Mouse (Mus musculus) MN1 (cell line): ENCODE data around the gene Btbd19.

Source experiments
- DNase-seq: peaks from one replicate; pipeline ENCODE4 v3.0.0-alpha.2; 2016; ENCODE audit warnings: low spot score

The Btbd19 gene

GRCm38 (mm10) chr4:117134601-117134995 lies 9.1 kb upstream of the Btbd19 start:
- DNase-seq: no peak

- DNase-seq: peak; percentile 93
These were observed 8.5 kb upstream of the Btbd19 start, which contains the start of gene Plk3 for GRCm38 (mm10) chr4:117133817-117134600. TSS of gene Plk3 (minus strand) at chr4:117133963.

- DNase-seq: peak; percentile 21
These were observed 7.9 kb upstream of the Btbd19 start for GRCm38 (mm10) chr4:117133366-117133796.

GRCm38 (mm10) chr4:117132794-117133143 lies 7.2 kb upstream of the Btbd19 start:
- peak; percentile 19 for DNase-seq

GRCm38 (mm10) chr4:117131890-117132793 lies 6.6 kb upstream of the Btbd19 start:
- peak; percentile 54 for DNase-seq

GRCm38 (mm10) chr4:117131198-117131597 lies 5.7 kb upstream of the Btbd19 start:
- no peak for DNase-seq

- DNase-seq: peak; percentile 45
These were observed 5.3 kb upstream of the Btbd19 start for GRCm38 (mm10) chr4:117130790-117131189.

GRCm38 (mm10) chr4:117127991-117128686 lies 2.6 kb upstream of the Btbd19 start:
- DNase-seq: no peak

- no peak for DNase-seq
These were observed 1.3 kb upstream of the Btbd19 start, which contains the start of gene Tctex1d4 for GRCm38 (mm10) chr4:117126675-117127290. TSS of gene Tctex1d4 (plus strand) at chr4:117126794.

GRCm38 (mm10) chr4:117125910-117126674 lies 567 bp upstream of the Btbd19 start:
- peak; percentile 75 for DNase-seq

- no peak for DNase-seq
These were observed 792 bp downstream of the Btbd19 start for GRCm38 (mm10) chr4:117124518-117125347.

- DNase-seq: no peak
These were observed 1.4 kb downstream of the Btbd19 start for GRCm38 (mm10) chr4:117124218-117124517.

- DNase-seq: no peak
These were observed 1.8 kb downstream of the Btbd19 start for GRCm38 (mm10) chr4:117123546-117124217.

GRCm38 (mm10) chr4:117122209-117122608 lies 3.3 kb downstream of the Btbd19 start:
- peak; percentile 59 for DNase-seq

- DNase-seq: peak; percentile 92
These were observed 4.8 kb downstream of the Btbd19 start for GRCm38 (mm10) chr4:117120445-117121414.

GRCm38 (mm10) chr4:117120052-117120444 lies 5.5 kb downstream of the Btbd19 start:
- DNase-seq: no peak

GRCm38 (mm10) chr4:117119636-117120035 lies 5.9 kb downstream of the Btbd19 start:
- DNase-seq: no peak

GRCm38 (mm10) chr4:117117931-117118330 lies 7.6 kb downstream of the Btbd19 start:
- no peak for DNase-seq
